ENCODE assay signal across 16 mouse cellular contexts in genomic region chr15:30268822-30269221, GRCm38 (mm10).
"Had no signal": no experiment of that assay in that cellular context is flagged by ENCODE, and none has a peak within 500 bp of the region (broad histone marks: within the 10 kb centered on the region; RNA-seq: fewer than 3 reads in every experiment).

No protein-coding gene starts in this region.

- H3K4me3 ChIP-seq: midbrain, embryonic 10.5 days; midbrain, embryonic 12.5 days; myocyte; neural tube, embryonic 12.5 days; stomach, embryonic 15.5 days had no signal

- ATAC-seq: midbrain, embryonic 16.5 days had no signal

- H3K36me3 ChIP-seq: midbrain, embryonic 10.5 days; midbrain, embryonic 12.5 days; neural tube, embryonic 12.5 days; stomach, embryonic 15.5 days had no signal

- H3K9ac ChIP-seq: lung, embryonic 14.5 days; midbrain, embryonic 12.5 days; neural tube, embryonic 12.5 days; stomach, embryonic 15.5 days had no signal

- H3K27me3 ChIP-seq: midbrain, embryonic 12.5 days; neural tube, embryonic 12.5 days; stomach, embryonic 15.5 days had no signal

- DNase-seq: lung, adult 18-20 months; lung, embryonic 14.5 days; lung, postnatal 10 days; lung, postnatal 4 days; midbrain, embryonic 14.5 days; right cerebral cortex, postnatal 14 days; thymus, adult 2 months; thymus, postnatal 25 days; thymus, postnatal 4 days had no signal

- H3K9me3 ChIP-seq: midbrain, embryonic 10.5 days; midbrain, embryonic 12.5 days; neural tube, embryonic 12.5 days; stomach, embryonic 15.5 days had no signal

- H3K4me1 ChIP-seq: midbrain, embryonic 10.5 days; midbrain, embryonic 12.5 days; neural tube, embryonic 12.5 days; stomach, embryonic 15.5 days had no signal

- H3K27ac ChIP-seq: midbrain, embryonic 10.5 days; midbrain, embryonic 12.5 days; neural tube, embryonic 12.5 days; stomach, embryonic 15.5 days; stomach, postnatal 0 days had no signal

- H3K4me2 ChIP-seq: lung, embryonic 14.5 days; midbrain, embryonic 12.5 days; neural tube, embryonic 12.5 days; stomach, embryonic 15.5 days had no signal
